Mouse (Mus musculus) E14TG2a.4 (cell line): ENCODE data around the gene Pax6.

Experiments used
- H3K27me3 ChIP-seq: 2 replicates; pipeline ENCODE4 v1.6.1; 2014; ENCODE audit warnings: low read length, control low read depth; ENCODE audit not compliant: insufficient read depth
- H3K36me3 ChIP-seq: 2 replicates; pipeline ENCODE4 v1.6.1; 2014; ENCODE audit warnings: low read length, control low read depth; ENCODE audit not compliant: insufficient read depth
- H3K4me1 ChIP-seq: replicated peaks from 2 replicates; pipeline ENCODE4 v1.6.1; 2014; ENCODE audit warnings: low read depth, low read length, control low read depth
- H3K4me3 ChIP-seq: replicated peaks from 2 replicates; pipeline ENCODE4 v1.5.1; 2014; ENCODE audit warnings: mild to moderate bottlenecking, low read length
- H3K9me3 ChIP-seq: 2 replicates; pipeline ENCODE4 v1.6.1; 2014; ENCODE audit warnings: low read length, control low read depth
- CTCF ChIP-seq: conservative IDR thresholded peaks from 2 replicates; pipeline ENCODE4 v1.5.1; 2014; ENCODE audit warnings: low read length
- NANOG ChIP-seq: IDR thresholded peaks from 2 replicates; pipeline ENCODE4 v1.6.1; 2014; ENCODE audit warnings: borderline replicate concordance, low read length, mixed read lengths
- POU5F1 ChIP-seq: IDR thresholded peaks from 2 replicates; pipeline ENCODE4 v1.6.1; 2014; ENCODE audit warnings: low read length, borderline replicate concordance

Pax6 gene

GRCm38 (mm10) chr2:105689771-105690639 is 21.3 kb downstream of the Pax6 start:
- H3K9me3 ChIP-seq = no peaks in the 10 kb centered on the region
- peaks cover 97% of the 10 kb centered on the region for H3K4me1 ChIP-seq
- H3K36me3 ChIP-seq = peaks cover 42% of the 10 kb centered on the region
- peak overlapping the region; percentile 49 for H3K4me3 ChIP-seq
- H3K27me3 ChIP-seq = peaks cover 20% of the 10 kb centered on the region
- TF ChIP-seq CTCF (no peak), POU5F1 (no peak), NANOG (no peak)

DNA sequence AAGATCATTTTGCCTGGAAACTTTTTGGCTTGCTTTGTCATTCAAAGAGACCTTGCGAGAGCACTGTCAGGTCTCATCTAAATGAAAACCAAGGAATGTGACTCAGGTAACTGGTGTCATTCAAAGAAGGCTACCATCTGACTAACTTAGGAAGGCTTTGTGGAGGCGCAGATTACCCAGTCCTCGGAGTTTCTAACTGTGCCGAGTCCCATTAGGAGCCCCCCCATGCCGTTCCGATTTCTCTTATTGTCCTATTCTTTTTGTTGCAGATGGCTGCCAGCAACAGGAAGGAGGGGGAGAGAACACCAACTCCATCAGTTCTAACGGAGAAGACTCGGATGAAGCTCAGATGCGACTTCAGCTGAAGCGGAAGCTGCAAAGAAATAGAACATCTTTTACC is 22.6 kb downstream of the Pax6 start:
- Histone ChIP-seq H3K27me3 (peaks cover 9% of the 10 kb centered on the region; the same call in 1 of the 2 replicates), H3K36me3 (peaks cover 42% of the 10 kb centered on the region), H3K9me3 (no peaks in the 10 kb centered on the region), H3K4me1 (peaks cover 92% of the 10 kb centered on the region), H3K4me3 (peak overlapping the region; percentile 27; the same call in 1 of the 2 replicates)
- TF ChIP-seq CTCF (no peak), POU5F1 (peak; percentile 65), NANOG (peak; percentile 63)

DNA sequence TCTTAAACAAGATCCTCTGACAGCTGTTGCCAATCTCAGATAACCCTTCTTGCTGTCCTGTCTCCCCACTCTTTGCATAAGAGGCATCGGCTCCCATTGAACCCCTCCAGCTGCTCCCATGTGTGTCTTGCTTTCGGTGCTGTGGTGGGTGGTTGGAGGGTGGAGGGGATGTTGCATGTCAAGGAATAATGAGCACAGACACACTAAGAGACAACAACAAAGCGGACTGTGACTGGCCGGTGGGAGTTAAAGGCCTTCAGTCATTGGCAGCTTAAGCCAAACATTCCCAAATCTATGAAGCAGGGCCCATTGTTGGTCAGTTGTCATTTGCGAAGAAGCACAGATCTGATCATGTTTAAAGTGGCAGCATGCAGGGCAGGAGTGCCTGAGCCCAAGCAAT is 29.0 kb downstream of the Pax6 start:
- H3K9me3 ChIP-seq = no peaks in the 10 kb centered on the region
- no peaks in the 10 kb centered on the region for H3K27me3 ChIP-seq
- TF ChIP-seq NANOG (no peak), CTCF (no peak), POU5F1 (no peak)
- H3K4me3 ChIP-seq = no peak overlapping the region
- peaks cover 35% of the 10 kb centered on the region for H3K4me1 ChIP-seq
- H3K36me3 ChIP-seq = peaks cover 71% of the 10 kb centered on the region

GRCm38 (mm10) chr2:105698631-105699030 is 29.9 kb downstream of the Pax6 start:
- no peaks in the 10 kb centered on the region for H3K27me3 ChIP-seq
- no peaks in the 10 kb centered on the region for H3K9me3 ChIP-seq
- no peak overlapping the region for H3K4me3 ChIP-seq
- TF ChIP-seq CTCF (no peak), POU5F1 (no peak), NANOG (no peak)
- peaks cover 63% of the 10 kb centered on the region for H3K36me3 ChIP-seq
- H3K4me1 ChIP-seq = peaks cover 26% of the 10 kb centered on the region

GRCm38 (mm10) chr2:105701781-105702180 is 33.1 kb downstream of the Pax6 start:
- peaks cover 36% of the 10 kb centered on the region for H3K36me3 ChIP-seq
- H3K9me3 ChIP-seq = no peaks in the 10 kb centered on the region
- TF ChIP-seq CTCF (no peak), NANOG (no peak), POU5F1 (no peak)
- H3K4me3 ChIP-seq = no peak overlapping the region
- no peaks in the 10 kb centered on the region for H3K27me3 ChIP-seq
- H3K4me1 ChIP-seq = peaks cover 6% of the 10 kb centered on the region; the same call in 1 of the 2 replicates

- H3K4me3 ChIP-seq = no peak overlapping the region
- TF ChIP-seq CTCF (no peak), NANOG (no peak), POU5F1 (no peak)
- peaks cover 5% of the 10 kb centered on the region; the same call in 1 of the 2 replicates for H3K4me1 ChIP-seq
- no peaks in the 10 kb centered on the region for H3K27me3 ChIP-seq
- no peaks in the 10 kb centered on the region for H3K9me3 ChIP-seq
- H3K36me3 ChIP-seq = peaks cover 32% of the 10 kb centered on the region
These were observed 33.9 kb downstream of the Pax6 start for GRCm38 (mm10) chr2:105702586-105702985.

- Histone ChIP-seq H3K4me3 (no peak overlapping the region), H3K27me3 (no peaks in the 10 kb centered on the region), H3K9me3 (no peaks in the 10 kb centered on the region), H3K4me1 (no peaks in the 10 kb centered on the region), H3K36me3 (peaks cover 6% of the 10 kb centered on the region; the same call in 1 of the 2 replicates)
- TF ChIP-seq POU5F1 (no peak), NANOG (no peak), CTCF (no peak)
These were observed 36.6 kb downstream of the Pax6 start for GRCm38 (mm10) chr2:105705320-105705719.

- no peak overlapping the region for H3K4me3 ChIP-seq
- H3K27me3 ChIP-seq = no peaks in the 10 kb centered on the region
- TF ChIP-seq POU5F1 (no peak), CTCF (no peak), NANOG (no peak)
- H3K4me1 ChIP-seq = no peaks in the 10 kb centered on the region
- H3K9me3 ChIP-seq = no peaks in the 10 kb centered on the region
- H3K36me3 ChIP-seq = no peaks in the 10 kb centered on the region
These were observed 40.4 kb downstream of the Pax6 start for GRCm38 (mm10) chr2:105709126-105709525.

DNA sequence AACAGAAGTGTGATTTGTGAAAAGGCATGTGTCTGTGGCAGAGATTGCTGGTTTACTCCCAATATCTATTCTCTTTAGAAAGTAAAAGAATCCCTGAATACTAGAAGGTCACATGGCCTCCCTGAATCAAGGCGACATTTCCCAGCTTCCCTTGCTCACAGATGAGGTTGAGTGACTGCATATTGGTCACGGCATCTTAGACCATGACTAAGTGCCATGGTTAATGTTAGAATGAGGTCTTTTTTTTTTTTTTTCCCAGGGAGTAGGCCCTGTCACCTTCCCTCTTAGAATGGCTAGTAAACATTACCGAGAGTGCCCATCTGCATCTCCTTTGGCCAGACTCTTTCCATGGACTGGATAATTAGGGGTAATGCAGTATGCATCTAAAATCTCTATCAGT is 41.8 kb downstream of the Pax6 start:
- no peak overlapping the region for H3K4me3 ChIP-seq
- H3K9me3 ChIP-seq = no peaks in the 10 kb centered on the region
- no peaks in the 10 kb centered on the region for H3K27me3 ChIP-seq
- TF ChIP-seq NANOG (no peak), CTCF (no peak), POU5F1 (no peak)
- H3K36me3 ChIP-seq = no peaks in the 10 kb centered on the region
- H3K4me1 ChIP-seq = no peaks in the 10 kb centered on the region
